Mouse (Mus musculus) right cerebral cortex, adult 18-20 months (tissue): Measurements from ENCODE around the gene Btg2.

Experiments
- DNase-seq: peaks from one replicate; pipeline ENCODE4 v3.0.0; 2022; ENCODE audit warnings: mixed read lengths

Gene Btg2

GRCm38 (mm10) chr1:134097080-134097855 lies 18.3 kb upstream of the Btg2 start:
- no peak for DNase-seq

- DNase-seq = no peak
These were observed 17.5 kb upstream of the Btg2 start for GRCm38 (mm10) chr1:134096264-134096934.

- DNase-seq = no peak
These were observed 16.8 kb upstream of the Btg2 start for GRCm38 (mm10) chr1:134095721-134096120.

- DNase-seq = no peak
These were observed 16.2 kb upstream of the Btg2 start for GRCm38 (mm10) chr1:134095033-134095612.

- no peak for DNase-seq
These were observed 15.0 kb upstream of the Btg2 start for GRCm38 (mm10) chr1:134093771-134094526.

GRCm38 (mm10) chr1:134092852-134093770 lies 14.2 kb upstream of the Btg2 start:
- peak; percentile 93 for DNase-seq

GRCm38 (mm10) chr1:134092368-134092767 lies 13.4 kb upstream of the Btg2 start:
- DNase-seq = no peak

GRCm38 (mm10) chr1:134091851-134092250 lies 12.9 kb upstream of the Btg2 start:
- no peak for DNase-seq

GRCm38 (mm10) chr1:134089074-134089473 lies 10.2 kb upstream of the Btg2 start:
- no peak for DNase-seq

GRCm38 (mm10) chr1:134086811-134087398 lies 8.0 kb upstream of the Btg2 start:
- DNase-seq = no peak

- no peak for DNase-seq
These were observed 7.1 kb upstream of the Btg2 start for GRCm38 (mm10) chr1:134086017-134086416.

- DNase-seq = no peak
These were observed 5.2 kb upstream of the Btg2 start for GRCm38 (mm10) chr1:134084128-134084527.

GRCm38 (mm10) chr1:134083676-134084075 lies 4.8 kb upstream of the Btg2 start:
- no peak for DNase-seq

GRCm38 (mm10) chr1:134082987-134083516 lies 4.1 kb upstream of the Btg2 start:
- peak; percentile 91 for DNase-seq

- DNase-seq = no peak
These were observed 2.0 kb upstream of the Btg2 start for GRCm38 (mm10) chr1:134080881-134081450.

GRCm38 (mm10) chr1:134080406-134080805 lies 1.5 kb upstream of the Btg2 start:
- no peak for DNase-seq

- DNase-seq = no peak
These were observed 700 bp upstream of the Btg2 start for GRCm38 (mm10) chr1:134079477-134080163.

- DNase-seq = no peak
These were observed 692 bp downstream of the Btg2 start for GRCm38 (mm10) chr1:134078061-134078795.

GRCm38 (mm10) chr1:134077389-134078060 lies 1.4 kb downstream of the Btg2 start:
- DNase-seq = no peak
